Mouse (Mus musculus): ENCODE results near the gene Rad51d. TPM values are rescaled to one million over a fixed set of nuclear protein-coding genes. Genes with fewer than 3 reads are reported as not detected.
"Not testable (repeated sequence)": the region's sequence is repeated elsewhere in the genome, so short reads cannot be mapped to it uniquely, and the experiment has no call there.

Gene Rad51d
- 14.3 and 14.9 TPM in 2 replicates for polyA plus RNA-seq (2015; fragmentation: Nextera tagmentation; extraction: Ambion mirVana)

- ATAC-seq (ENCODE audit: insufficient number of reproducible peaks, low FRiP score, low TSS enrichment, low read depth): peak; percentile 89
- Histone ChIP-seq H3K27me3 (peaks cover 6% of the 10 kb centered on the region), H3K9ac (peak within 1 kb of the TSS; percentile 46), H3K9me3 (replicated peaks) (no peaks in the 10 kb centered on the region), H3K4me2 (replicated peaks) (peak within 1 kb of the TSS; percentile 71), H3K4me1 (peaks cover 19% of the 10 kb centered on the region), H3K36me3 (no peaks in the 10 kb centered on the region), H3K27ac (replicated peaks) (0 out of 2 replicates have a peak within 1 kb of the TSS, but pooled peaks have one; percentile 18), H3K4me3 (replicated peaks) (peak within 1 kb of the TSS; percentile 60)
- 0% methylated on average over 26 of the region's 26 CpGs for WGBS
These were observed at the start of gene Rad51d for GRCm38 (mm10) chr11:82890342-82890762. TSS of gene Rad51d (minus strand) at chr11:82890614.

DNA sequence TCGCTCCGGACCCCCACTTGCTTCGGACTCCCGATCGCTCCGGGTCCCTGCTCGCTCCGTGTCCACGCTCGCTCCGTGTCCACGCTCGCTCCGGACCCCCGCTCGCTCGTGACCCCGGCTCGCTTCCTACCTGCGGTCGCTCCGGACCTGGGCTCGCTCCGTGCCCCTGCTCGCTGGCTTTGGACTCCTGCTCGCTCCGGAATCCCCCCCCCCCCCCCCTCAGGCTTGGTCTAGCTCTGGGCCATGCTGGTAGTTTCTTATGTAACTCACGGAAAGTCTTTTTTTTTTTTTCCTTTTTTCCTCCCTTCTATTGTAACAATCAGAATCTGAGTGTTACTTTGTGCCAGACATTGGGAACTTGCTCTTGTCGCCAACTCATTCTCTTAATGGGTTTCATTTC is 42.8 kb upstream of the Rad51d start:
- H3K36me3 ChIP-seq: no peaks in the 10 kb centered on the region
- H3K9me3 ChIP-seq (replicated peaks): no peaks in the 10 kb centered on the region
- no peak for ATAC-seq (ENCODE audit: insufficient number of reproducible peaks, low FRiP score, low TSS enrichment, low read depth)
- peaks cover 20% of the 10 kb centered on the region for H3K4me1 ChIP-seq
- no peak overlapping the region for H3K27ac ChIP-seq (replicated peaks)
- H3K4me3 ChIP-seq (replicated peaks): peak overlapping the region; percentile 47
- peak overlapping the region; percentile 91 for H3K4me2 ChIP-seq (replicated peaks)
- peaks cover 70% of the 10 kb centered on the region for H3K27me3 ChIP-seq
- no peak overlapping the region for H3K9ac ChIP-seq
- WGBS: 2% methylated on average over 29 of the region's 29 CpGs

- Histone ChIP-seq H3K4me2 (replicated peaks) (peak overlapping the region; percentile 91), H3K27me3 (peaks cover 66% of the 10 kb centered on the region), H3K4me1 (peaks cover 20% of the 10 kb centered on the region), H3K9ac (0 out of 2 replicates have a peak overlapping the region, but pooled peaks have one; percentile 9), H3K4me3 (replicated peaks) (peak overlapping the region; percentile 47)
- H3K27ac ChIP-seq (replicated peaks); ATAC-seq (ENCODE audit: insufficient number of reproducible peaks, low FRiP score, low TSS enrichment, low read depth); H3K36me3 ChIP-seq; H3K9me3 ChIP-seq (replicated peaks): not testable (repeated sequence)
- WGBS: 1% methylated on average over 99 of the region's 119 CpGs
These were observed 41.4 kb upstream of the Rad51d start for GRCm38 (mm10) chr11:82931671-82932450.

DNA sequence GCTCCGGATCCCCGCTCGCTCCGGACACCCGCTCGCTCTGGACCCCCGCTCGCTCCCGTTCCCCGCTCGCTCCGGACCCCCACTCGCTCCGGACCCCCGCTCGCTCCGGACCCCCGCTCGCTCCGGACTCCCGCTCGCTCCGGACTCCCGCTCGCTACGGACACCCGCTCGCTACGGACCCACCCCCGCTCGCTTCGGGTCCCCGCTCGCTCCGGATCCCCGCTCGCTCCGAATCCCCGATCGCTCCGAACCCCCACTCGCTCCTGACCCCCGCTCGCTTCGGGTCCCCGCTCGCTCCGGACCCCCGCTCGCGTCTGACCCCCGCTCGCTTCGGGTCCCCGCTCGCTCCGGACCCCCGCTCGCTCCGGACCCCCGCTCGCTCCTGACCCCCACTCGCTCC is 40.7 kb upstream of the Rad51d start:
- 2% methylated on average over 60 of the region's 63 CpGs for WGBS

DNA sequence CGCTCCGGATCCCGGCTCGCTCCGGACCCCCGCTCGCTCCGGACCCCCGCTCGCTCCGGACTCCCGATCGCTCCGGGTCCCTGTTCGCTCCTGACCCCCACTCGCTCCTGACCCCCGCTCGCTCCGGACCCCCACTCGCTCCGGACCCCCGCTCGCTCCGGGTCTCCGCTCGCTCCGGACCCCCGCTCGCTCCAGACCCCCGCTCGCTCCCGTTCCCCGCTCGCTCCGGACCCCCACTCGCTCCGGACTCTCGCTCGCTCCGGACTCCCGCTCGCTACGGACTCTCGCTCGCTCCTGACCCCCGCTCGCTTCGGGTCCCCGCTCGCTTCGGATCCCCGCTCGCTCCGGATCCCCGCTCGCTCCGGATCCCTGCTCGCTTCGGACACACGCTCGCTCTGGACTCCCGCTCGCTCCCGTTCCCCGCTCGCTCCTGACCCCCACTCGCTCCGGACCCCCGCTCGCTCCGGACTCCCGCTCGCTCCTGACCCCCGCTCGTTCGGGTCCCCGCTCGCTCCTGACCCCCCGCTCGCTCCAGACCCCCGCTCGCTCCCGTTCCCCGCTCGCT is 40.1 kb upstream of the Rad51d start:
- H3K36me3 ChIP-seq; H3K27ac ChIP-seq (replicated peaks); H3K9me3 ChIP-seq (replicated peaks); H3K9ac ChIP-seq; ATAC-seq (ENCODE audit: insufficient number of reproducible peaks, low FRiP score, low TSS enrichment, low read depth): not testable (repeated sequence)
- Histone ChIP-seq H3K4me1 (peaks cover 20% of the 10 kb centered on the region), H3K4me2 (replicated peaks) (peak overlapping the region; percentile 91), H3K4me3 (replicated peaks) (peak overlapping the region; percentile 47), H3K27me3 (peaks cover 65% of the 10 kb centered on the region)
- under 1% methylated on average over 83 of the region's 85 CpGs for WGBS

More for the DNA sequence above, 40.7 kb upstream of the Rad51d start:
- H3K27ac ChIP-seq (replicated peaks); H3K9me3 ChIP-seq (replicated peaks); H3K36me3 ChIP-seq; ATAC-seq (ENCODE audit: insufficient number of reproducible peaks, low FRiP score, low TSS enrichment, low read depth): not testable (repeated sequence)
- peaks cover 20% of the 10 kb centered on the region for H3K4me1 ChIP-seq
- 0 out of 2 replicates have a peak overlapping the region, but pooled peaks have one; percentile 9 for H3K9ac ChIP-seq
- H3K27me3 ChIP-seq: peaks cover 65% of the 10 kb centered on the region
- peak overlapping the region; percentile 47 for H3K4me3 ChIP-seq (replicated peaks)
- H3K4me2 ChIP-seq (replicated peaks): peak overlapping the region; percentile 91

- no peak overlapping the region for H3K4me2 ChIP-seq (replicated peaks)
- H3K4me1 ChIP-seq: peaks cover 20% of the 10 kb centered on the region
- peaks cover 67% of the 10 kb centered on the region for H3K27me3 ChIP-seq
- no peaks in the 10 kb centered on the region for H3K36me3 ChIP-seq
- no peaks in the 10 kb centered on the region for H3K9me3 ChIP-seq (replicated peaks)
- no peak overlapping the region for H3K9ac ChIP-seq
- ATAC-seq (ENCODE audit: insufficient number of reproducible peaks, low FRiP score, low TSS enrichment, low read depth): no peak
- no peak overlapping the region for H3K4me3 ChIP-seq (replicated peaks)
- WGBS: 18% methylated on average over 3 of the region's 3 CpGs
- no peak overlapping the region for H3K27ac ChIP-seq (replicated peaks)
These were observed 39.2 kb upstream of the Rad51d start for GRCm38 (mm10) chr11:82929633-82929950.

DNA sequence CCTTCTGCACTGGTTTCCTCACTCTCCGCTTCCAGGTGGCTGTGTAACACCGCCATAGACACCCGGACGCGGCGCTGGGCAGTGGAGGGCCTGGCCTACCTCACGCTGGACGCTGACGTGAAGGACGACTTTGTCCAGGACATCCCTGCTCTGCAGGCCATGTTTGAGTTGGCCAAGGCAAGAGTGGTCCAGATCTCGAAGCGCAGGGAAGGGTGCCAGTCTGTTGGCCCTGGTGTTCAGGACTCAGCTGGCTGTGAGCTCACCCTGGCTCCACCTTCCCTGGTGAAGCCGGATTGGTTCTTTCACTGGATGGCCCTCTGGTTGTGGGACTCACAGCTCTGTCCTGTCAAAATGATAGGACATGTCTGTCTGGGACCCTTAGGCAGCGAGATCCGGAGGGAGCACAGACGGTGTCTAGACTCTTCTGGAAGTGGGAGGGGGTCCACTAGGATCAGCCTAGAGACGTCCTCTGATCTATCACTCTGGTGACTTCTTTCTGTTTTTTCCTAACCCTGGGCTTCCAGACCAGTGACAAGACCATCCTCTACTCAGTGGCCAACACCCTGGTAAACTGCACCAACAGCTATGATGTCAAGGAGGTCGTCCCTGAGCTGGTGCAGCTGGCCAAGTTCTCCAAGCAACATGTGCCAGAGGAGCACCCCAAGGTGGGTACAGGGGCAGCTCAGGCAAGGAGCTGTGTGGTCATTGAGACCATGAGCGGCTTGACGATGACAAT is 38.7 kb upstream of the Rad51d start:
- no peaks in the 10 kb centered on the region for H3K36me3 ChIP-seq
- H3K4me2 ChIP-seq (replicated peaks): no peak overlapping the region
- H3K4me1 ChIP-seq: peaks cover 20% of the 10 kb centered on the region
- H3K27me3 ChIP-seq: peaks cover 62% of the 10 kb centered on the region
- H3K9me3 ChIP-seq (replicated peaks): no peaks in the 10 kb centered on the region
- H3K9ac ChIP-seq: no peak overlapping the region
- H3K27ac ChIP-seq (replicated peaks): no peak overlapping the region
- WGBS: 30% methylated on average over 20 of the region's 20 CpGs
- no peak overlapping the region for H3K4me3 ChIP-seq (replicated peaks)
- 0 out of 2 replicates have a peak, but pooled peaks have one; percentile 29 for ATAC-seq (ENCODE audit: insufficient number of reproducible peaks, low FRiP score, low TSS enrichment, low read depth)

DNA sequence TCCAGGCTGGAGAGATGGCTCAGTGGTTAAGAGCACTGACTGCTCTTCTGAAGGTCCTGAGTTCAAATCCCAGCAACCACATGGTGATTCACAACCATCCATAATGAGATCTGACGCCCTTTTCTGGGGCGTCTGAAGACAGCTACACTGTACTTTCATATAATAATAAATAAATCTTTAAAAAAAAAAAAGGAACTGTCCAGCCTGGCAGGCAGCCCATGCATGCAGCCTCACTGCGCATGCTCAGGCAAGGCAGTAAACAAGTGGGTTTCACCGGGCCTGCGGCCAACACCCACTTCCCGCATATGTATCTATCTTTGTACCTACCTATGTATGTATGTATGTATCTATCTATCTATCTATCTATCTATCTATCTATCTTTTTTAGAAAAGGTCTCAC is 33.5 kb upstream of the Rad51d start:
- WGBS: 83% methylated on average over 6 of the region's 6 CpGs
- peaks cover 53% of the 10 kb centered on the region for H3K27me3 ChIP-seq

GRCm38 (mm10) chr11:82921691-82922090 is 31.3 kb upstream of the Rad51d start:
- Histone ChIP-seq H3K4me3 (replicated peaks) (no peak overlapping the region), H3K36me3 (no peaks in the 10 kb centered on the region), H3K27ac (replicated peaks) (no peak overlapping the region), H3K27me3 (peaks cover 40% of the 10 kb centered on the region), H3K4me2 (replicated peaks) (no peak overlapping the region), H3K9me3 (replicated peaks) (no peaks in the 10 kb centered on the region), H3K4me1 (no peaks in the 10 kb centered on the region), H3K9ac (no peak overlapping the region)
- WGBS: 69% methylated on average over 4 of the region's 4 CpGs
- no peak for ATAC-seq (ENCODE audit: insufficient number of reproducible peaks, low FRiP score, low TSS enrichment, low read depth)

More for the DNA sequence above, 33.5 kb upstream of the Rad51d start:
- not testable (repeated sequence) for H3K9ac ChIP-seq; H3K4me3 ChIP-seq (replicated peaks); H3K4me2 ChIP-seq (replicated peaks); ATAC-seq (ENCODE audit: insufficient number of reproducible peaks, low FRiP score, low TSS enrichment, low read depth); H3K27ac ChIP-seq (replicated peaks); H3K36me3 ChIP-seq; H3K9me3 ChIP-seq (replicated peaks); H3K4me1 ChIP-seq

- WGBS: 42% methylated on average over 10 of the region's 10 CpGs
- Histone ChIP-seq H3K9me3 (replicated peaks) (no peaks in the 10 kb centered on the region), H3K27me3 (peaks cover 32% of the 10 kb centered on the region), H3K4me2 (replicated peaks) (no peak overlapping the region), H3K4me1 (no peaks in the 10 kb centered on the region), H3K4me3 (replicated peaks) (no peak overlapping the region), H3K36me3 (no peaks in the 10 kb centered on the region), H3K9ac (no peak overlapping the region), H3K27ac (replicated peaks) (no peak overlapping the region)
- ATAC-seq (ENCODE audit: insufficient number of reproducible peaks, low FRiP score, low TSS enrichment, low read depth): no peak
These were observed 30.4 kb upstream of the Rad51d start for GRCm38 (mm10) chr11:82920768-82921167.

DNA sequence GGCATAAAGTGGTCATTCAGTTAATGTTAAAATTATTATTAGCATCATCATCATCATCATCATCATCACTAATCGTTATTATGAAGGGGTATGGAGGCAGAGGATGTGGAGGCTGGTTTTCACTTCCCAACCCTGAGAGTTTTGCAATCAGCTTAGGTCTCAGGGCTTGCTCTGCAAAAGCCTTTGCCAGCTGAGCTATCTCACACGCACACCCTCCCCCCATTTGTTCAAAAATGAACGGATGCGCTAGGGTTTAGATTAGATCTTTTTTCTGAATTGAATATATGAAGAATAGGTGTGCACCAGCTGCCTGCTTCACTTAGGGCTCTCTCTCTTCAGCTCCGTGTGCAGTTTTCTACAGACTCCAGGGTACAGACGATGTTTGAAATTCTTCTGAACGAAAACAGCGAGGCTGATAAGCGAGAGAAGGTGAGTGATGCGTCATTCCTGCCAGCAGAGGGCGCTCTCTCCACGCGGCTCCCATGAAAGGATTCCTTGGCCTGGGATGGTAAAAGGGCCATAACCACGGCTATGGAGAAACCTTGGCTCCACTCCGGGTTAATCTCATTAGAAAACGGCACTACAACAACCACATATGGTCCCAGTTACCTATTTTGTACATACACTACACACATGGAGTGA is 24.4 kb upstream of the Rad51d start:
- Histone ChIP-seq H3K27me3 (peaks cover 9% of the 10 kb centered on the region), H3K4me1 (no peaks in the 10 kb centered on the region), H3K9me3 (replicated peaks) (no peaks in the 10 kb centered on the region), H3K4me2 (replicated peaks) (peak overlapping the region; percentile 29; the same call in 1 of the 2 replicates), H3K36me3 (no peaks in the 10 kb centered on the region), H3K27ac (replicated peaks) (no peak overlapping the region), H3K9ac (no peak overlapping the region), H3K4me3 (replicated peaks) (no peak overlapping the region)
- WGBS: 10% methylated on average over 16 of the region's 16 CpGs
- ATAC-seq (ENCODE audit: insufficient number of reproducible peaks, low FRiP score, low TSS enrichment, low read depth): no peak

All from embryonic facial prominence, embryonic 15.5 days (tissue).